Mouse (Mus musculus) ES-Bruce4 (cell line): ENCODE data around the gene Nipbl. TPM values are rescaled to one million over a fixed set of nuclear protein-coding genes. Genes with fewer than 3 reads are reported as not detected.

Experiments used
- H3K27ac ChIP-seq: 2 replicates; pipeline ENCODE4 v1.5.1; 2012; ENCODE audit warnings: low read length, inconsistent platforms; ENCODE audit not compliant: insufficient read depth
- H3K27me3 ChIP-seq: 2 replicates; pipeline ENCODE4 v1.6.1; 2012; ENCODE audit warnings: mild to moderate bottlenecking, low read length, inconsistent platforms; ENCODE audit not compliant: control insufficient read depth, poor library complexity, insufficient read depth, severe bottlenecking
- H3K36me3 ChIP-seq: 2 replicates; pipeline ENCODE4 v1.6.1; 2012; ENCODE audit warnings: inconsistent platforms, mild to moderate bottlenecking, low read length, moderate library complexity; ENCODE audit not compliant: control insufficient read depth, poor library complexity, insufficient read depth, severe bottlenecking
- H3K4me1 ChIP-seq: one replicate; pipeline ENCODE4 v1.8.1; 2011; ENCODE audit warnings: low read length; ENCODE audit not compliant: control insufficient read depth, insufficient read depth
- H3K4me3 ChIP-seq: 2 replicates; pipeline ENCODE4 v1.5.1; 2011; ENCODE audit warnings: low read depth, mild to moderate bottlenecking, low read length
- H3K9ac ChIP-seq: 2 replicates; pipeline ENCODE4 v1.6.1; 2012; ENCODE audit warnings: low read depth, mild to moderate bottlenecking, inconsistent platforms; ENCODE audit not compliant: poor library complexity, severe bottlenecking
- H3K9me3 ChIP-seq: replicated peaks from 2 replicates; pipeline ENCODE4 v1.6.1; 2012; ENCODE audit warnings: mild to moderate bottlenecking, low read length, inconsistent platforms; ENCODE audit not compliant: control insufficient read depth, poor library complexity, insufficient read depth, severe bottlenecking
- CTCF ChIP-seq: IDR thresholded peaks from one replicate; pipeline ENCODE4 v1.8.1; 2011; ENCODE audit warnings: low read depth, low read length
- EP300 ChIP-seq: IDR thresholded peaks from 2 replicates; pipeline ENCODE4 v1.6.1; 2011; ENCODE audit warnings: low read depth, low read length; ENCODE audit not compliant: insufficient read depth
- POLR2A ChIP-seq: IDR thresholded peaks from one replicate; pipeline ENCODE4 v1.8.1; 2011; ENCODE audit warnings: low read length; ENCODE audit not compliant: insufficient read depth
- polyA plus RNA-seq: library from polyadenylated mRNA; stranded (reverse); fragments of >200 nt; gene quantifications from 2 replicates; pipeline ENCODE4 v1.2.4, GENCODE M21; 2011; ENCODE audit warnings: low read depth; ENCODE audit not compliant: missing spikeins, insufficient read depth, insufficient read length

Gene Nipbl
- polyA plus RNA-seq = 72.5 and 78.2 TPM in 2 replicates

DNA sequence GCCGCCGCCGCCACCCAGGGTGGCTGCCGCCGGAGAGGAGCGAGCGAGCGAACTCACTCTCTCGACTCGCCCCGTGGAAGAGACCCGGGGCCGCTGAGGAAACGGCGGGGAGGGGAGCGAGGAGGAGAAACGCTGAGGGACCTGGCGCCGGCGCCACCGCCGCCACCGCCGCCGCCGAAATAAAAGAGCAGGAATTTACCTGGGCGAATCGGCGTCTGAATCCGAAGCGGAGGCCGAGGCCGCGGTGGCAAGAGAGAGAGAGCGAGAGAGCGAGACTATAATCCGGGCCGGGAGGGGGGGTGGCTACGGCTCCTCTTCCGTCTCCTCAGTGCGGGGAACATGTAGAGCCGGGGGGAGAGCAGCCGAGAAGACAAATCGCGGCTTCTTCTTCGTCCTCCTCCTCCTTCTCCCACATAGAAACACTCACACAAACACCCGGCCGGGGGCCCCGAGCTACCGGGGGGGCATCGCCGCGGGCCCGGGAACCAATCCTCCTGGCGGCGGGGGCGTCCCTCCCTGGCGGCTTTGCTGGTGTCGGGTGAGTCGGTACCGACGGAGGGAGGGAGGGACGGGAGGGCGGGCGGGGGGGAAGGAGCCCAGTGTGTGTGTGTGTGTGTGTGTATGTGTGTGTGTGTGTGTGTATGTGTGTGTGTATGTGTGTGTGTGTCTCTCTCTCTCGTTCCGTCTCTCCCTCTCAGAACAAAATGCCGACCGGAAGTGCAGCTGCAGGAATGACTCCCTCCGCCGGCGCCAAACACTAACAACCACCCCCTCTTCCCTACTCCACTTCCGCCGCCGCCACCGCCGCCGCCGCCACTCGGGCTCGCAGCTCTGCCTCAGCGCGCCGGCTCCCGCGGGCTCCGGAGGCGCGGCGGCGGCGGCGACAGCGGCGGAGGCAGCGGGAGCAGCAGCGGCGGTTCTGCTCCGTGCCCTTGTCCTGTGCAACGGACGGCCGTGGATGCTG lies at the start of gene Nipbl:
TSS of gene Nipbl (minus strand) at position 538 of the 964 bp plus-strand sequence.
- Histone ChIP-seq H3K36me3 (no peaks in the 10 kb centered on the region), H3K9me3 (no peaks in the 10 kb centered on the region), H3K27ac (peak within 1 kb of the TSS; percentile 90), H3K9ac (peak within 1 kb of the TSS; percentile 100), H3K27me3 (no peaks in the 10 kb centered on the region), H3K4me3 (peak within 1 kb of the TSS; percentile 99), H3K4me1 (peaks cover 1% of the 10 kb centered on the region)
- TF ChIP-seq POLR2A = peak; percentile 32
- no peak for TF ChIP-seq EP300
- no peak for TF ChIP-seq CTCF

DNA sequence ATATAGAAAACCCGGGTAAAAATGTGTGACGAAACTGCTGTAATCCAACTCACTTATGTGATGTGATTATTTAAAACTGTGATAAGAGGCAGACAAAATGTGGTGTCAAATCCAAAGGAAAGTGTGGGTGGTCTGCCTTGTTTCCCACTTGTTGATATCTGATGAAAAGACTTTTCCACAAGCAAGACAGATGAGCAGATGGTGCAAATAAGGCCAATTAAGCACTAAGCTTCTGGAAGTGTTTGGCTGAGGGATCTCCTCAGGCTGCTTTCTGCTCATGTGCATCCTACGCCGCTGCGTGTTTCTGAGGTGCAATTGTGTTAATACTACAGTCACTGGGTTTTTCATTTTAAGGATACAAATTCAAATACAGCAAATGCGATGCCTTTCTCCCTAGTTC lies 41.0 kb upstream of the Nipbl start:
- Histone ChIP-seq H3K9ac (no peak overlapping the region), H3K27me3 (no peaks in the 10 kb centered on the region), H3K4me1 (no peaks in the 10 kb centered on the region), H3K36me3 (no peaks in the 10 kb centered on the region), H3K4me3 (no peak overlapping the region), H3K9me3 (peaks cover 2% of the 10 kb centered on the region; the same call in 1 of the 2 replicates), H3K27ac (no peak overlapping the region)
- TF ChIP-seq CTCF (no peak), EP300 (no peak), POLR2A (no peak)

DNA sequence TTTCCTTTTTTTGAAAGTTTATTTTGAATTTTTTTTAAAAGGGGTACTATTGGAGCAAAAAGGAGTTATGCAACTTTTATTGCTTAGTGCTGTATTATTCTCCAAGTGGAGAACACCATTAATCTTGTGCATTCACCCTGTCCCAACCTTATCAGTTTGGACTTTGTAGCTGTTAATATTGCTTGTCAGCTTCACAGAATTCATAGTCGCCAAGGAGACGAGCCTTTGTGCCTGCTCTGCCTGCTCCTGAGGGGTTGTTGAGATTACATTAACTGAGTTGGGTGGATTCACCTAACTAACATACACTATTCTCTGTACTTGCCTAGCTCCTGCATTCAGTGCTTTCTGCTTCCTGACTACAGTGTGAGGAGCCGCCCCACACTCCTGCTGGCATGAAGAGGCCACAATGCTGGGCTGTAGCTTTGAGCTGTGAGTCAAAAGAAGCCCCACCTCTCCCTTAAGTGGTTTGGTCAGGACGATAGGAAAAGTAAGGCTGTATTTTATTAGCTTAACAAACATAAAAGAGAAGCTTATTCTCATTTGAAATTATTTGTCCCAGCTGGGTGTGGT lies 24.8 kb upstream of the Nipbl start:
- TF ChIP-seq CTCF (no peak), POLR2A (no peak), EP300 (no peak)
- H3K9me3 ChIP-seq = no peaks in the 10 kb centered on the region
- no peaks in the 10 kb centered on the region for H3K4me1 ChIP-seq
- no peak overlapping the region for H3K9ac ChIP-seq
- peak overlapping the region; percentile 41; the same call in 1 of the 2 replicates for H3K27ac ChIP-seq
- H3K27me3 ChIP-seq = no peaks in the 10 kb centered on the region
- H3K4me3 ChIP-seq = no peak overlapping the region
- no peaks in the 10 kb centered on the region for H3K36me3 ChIP-seq

DNA sequence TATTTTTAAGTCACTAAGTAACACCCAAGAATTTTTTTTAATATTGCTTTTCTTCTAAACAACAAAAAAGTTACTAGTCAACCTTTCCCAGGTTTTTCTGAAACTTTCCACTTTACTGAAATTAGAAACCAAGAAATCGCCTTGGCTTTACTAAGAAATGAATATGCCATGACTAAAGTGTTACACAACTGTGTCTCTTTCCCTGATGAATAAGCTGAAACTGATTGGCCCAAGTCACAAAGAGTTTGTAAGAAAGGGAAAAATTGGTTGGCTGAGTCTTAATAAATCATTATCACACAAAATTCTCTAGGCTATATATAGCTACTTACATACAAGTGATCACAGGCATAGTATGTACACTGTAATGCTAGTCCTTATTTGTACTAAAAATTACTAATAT lies 19.3 kb upstream of the Nipbl start:
- Histone ChIP-seq H3K4me3 (no peak overlapping the region), H3K4me1 (no peaks in the 10 kb centered on the region), H3K27ac (no peak overlapping the region), H3K9me3 (no peaks in the 10 kb centered on the region), H3K36me3 (no peaks in the 10 kb centered on the region), H3K27me3 (no peaks in the 10 kb centered on the region), H3K9ac (no peak overlapping the region)
- TF ChIP-seq CTCF = no peak
- TF ChIP-seq POLR2A = no peak
- no peak for TF ChIP-seq EP300

DNA sequence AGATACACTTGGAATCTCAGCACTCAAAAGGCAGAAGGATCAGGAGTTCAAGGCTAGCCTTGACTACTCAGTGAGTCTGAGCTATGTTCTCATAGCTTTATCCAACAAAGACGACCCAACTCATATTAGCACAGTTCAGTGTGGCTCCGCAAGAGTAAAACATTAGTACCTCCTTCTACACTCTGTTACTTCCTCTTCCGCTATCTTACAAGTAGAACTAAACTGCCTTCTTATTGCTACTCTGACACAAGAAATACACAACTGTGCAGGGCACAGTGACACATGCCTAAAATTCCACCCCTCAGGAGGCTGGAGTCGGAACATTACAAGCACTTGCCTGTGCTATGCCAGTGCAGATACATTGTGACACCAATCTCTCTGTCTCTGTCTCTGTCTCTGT lies 18.5 kb upstream of the Nipbl start:
- H3K27me3 ChIP-seq = no peaks in the 10 kb centered on the region
- no peaks in the 10 kb centered on the region for H3K36me3 ChIP-seq
- no peak overlapping the region for H3K4me3 ChIP-seq
- H3K9ac ChIP-seq = no peak overlapping the region
- TF ChIP-seq EP300 (no peak), POLR2A (no peak), CTCF (no peak)
- H3K27ac ChIP-seq = no peak overlapping the region
- H3K4me1 ChIP-seq = no peaks in the 10 kb centered on the region
- H3K9me3 ChIP-seq = no peaks in the 10 kb centered on the region
